Mouse (Mus musculus): Measurements from ENCODE around the gene Gdpd5. TPM values are rescaled to one million over a fixed set of nuclear protein-coding genes. Genes with fewer than 3 reads are reported as not detected.
A peak's percentile ranks its signal among the peaks of the same experiment; 100 is the strongest.

Gene Gdpd5
- polyA plus RNA-seq, 1 experiment from 2014 or later = 43.8 TPM

GRCm38 (mm10) chr7:99434672-99435250 is 53.5 kb downstream of the Gdpd5 start:
- Histone ChIP-seq H3K36me3 (0 out of 2 replicates have a peak, but pooled peaks cover 8% of the 10 kb centered on the region), H3K4me3 (no peak overlapping the region), H3K9me3 (replicated peaks) (no peaks in the 10 kb centered on the region), H3K27ac (no peak overlapping the region), H3K4me2 (replicated peaks) (no peak overlapping the region), H3K27me3 (no peaks in the 10 kb centered on the region), H3K4me1 (peaks cover 34% of the 10 kb centered on the region), H3K9ac (no peak overlapping the region)
- WGBS = 48% methylated on average over 12 of the region's 12 CpGs
- ATAC-seq (ENCODE audit: low FRiP score) = no peak

- H3K9me3 ChIP-seq (replicated peaks) = no peaks in the 10 kb centered on the region
- no peak overlapping the region for H3K4me2 ChIP-seq (replicated peaks)
- no peak overlapping the region for H3K9ac ChIP-seq
- no peak for ATAC-seq (ENCODE audit: low FRiP score)
- H3K27ac ChIP-seq = peak overlapping the region; percentile 41; the same call in 1 of the 2 replicates
- H3K4me1 ChIP-seq = peaks cover 41% of the 10 kb centered on the region
- no peak overlapping the region for H3K4me3 ChIP-seq
- 0 out of 2 replicates have a peak, but pooled peaks cover 8% of the 10 kb centered on the region for H3K36me3 ChIP-seq
- 2% methylated on average over 4 of the region's 4 CpGs for WGBS
- no peaks in the 10 kb centered on the region for H3K27me3 ChIP-seq
Measured at GRCm38 (mm10) chr7:99436530-99436929, 55.3 kb downstream of the Gdpd5 start.

- Histone ChIP-seq H3K4me3 (no peak overlapping the region), H3K27me3 (no peaks in the 10 kb centered on the region), H3K9me3 (replicated peaks) (no peaks in the 10 kb centered on the region), H3K4me2 (replicated peaks) (no peak overlapping the region), H3K9ac (no peak overlapping the region), H3K27ac (no peak overlapping the region), H3K36me3 (0 out of 2 replicates have a peak, but pooled peaks cover 8% of the 10 kb centered on the region), H3K4me1 (peaks cover 41% of the 10 kb centered on the region)
- WGBS = 72% methylated on average over 10 of the region's 10 CpGs
- ATAC-seq (ENCODE audit: low FRiP score) = no peak
Measured at GRCm38 (mm10) chr7:99438881-99439280, 57.7 kb downstream of the Gdpd5 start.

GRCm38 (mm10) chr7:99441534-99442072 is 60.4 kb downstream of the Gdpd5 start:
- H3K9me3 ChIP-seq (replicated peaks) = no peaks in the 10 kb centered on the region
- 10% methylated on average over 6 of the region's 6 CpGs for WGBS
- no peak overlapping the region for H3K4me3 ChIP-seq
- H3K4me2 ChIP-seq (replicated peaks) = no peak overlapping the region
- no peak overlapping the region for H3K9ac ChIP-seq
- H3K27me3 ChIP-seq = no peaks in the 10 kb centered on the region
- H3K27ac ChIP-seq = peak overlapping the region; percentile 58; the same call in 1 of the 2 replicates
- 0 out of 2 replicates have a peak, but pooled peaks cover 12% of the 10 kb centered on the region for H3K36me3 ChIP-seq
- H3K4me1 ChIP-seq = peaks cover 34% of the 10 kb centered on the region
- ATAC-seq (ENCODE audit: low FRiP score) = no peak

- Histone ChIP-seq H3K9me3 (replicated peaks) (no peaks in the 10 kb centered on the region), H3K4me2 (replicated peaks) (no peak overlapping the region), H3K4me3 (no peak overlapping the region), H3K4me1 (peaks cover 38% of the 10 kb centered on the region), H3K27ac (no peak overlapping the region), H3K27me3 (no peaks in the 10 kb centered on the region), H3K9ac (no peak overlapping the region), H3K36me3 (peaks cover 13% of the 10 kb centered on the region; the same call in 1 of the 2 replicates)
- ATAC-seq (ENCODE audit: low FRiP score) = no peak
- 42% methylated on average over 5 of the region's 5 CpGs for WGBS
Measured at GRCm38 (mm10) chr7:99443164-99443563, 62.0 kb downstream of the Gdpd5 start.

- H3K4me1 ChIP-seq = peaks cover 47% of the 10 kb centered on the region
Measured at GRCm38 (mm10) chr7:99444012-99444411, 62.8 kb downstream of the Gdpd5 start.

GRCm38 (mm10) chr7:99445833-99446232 is 64.6 kb downstream of the Gdpd5 start:
- H3K4me1 ChIP-seq = peaks cover 62% of the 10 kb centered on the region
- no peak overlapping the region for H3K9ac ChIP-seq

More at GRCm38 (mm10) chr7:99444012-99444411, 62.8 kb downstream of the Gdpd5 start:
- Histone ChIP-seq H3K27ac (no peak overlapping the region), H3K36me3 (peaks cover 15% of the 10 kb centered on the region; the same call in 1 of the 2 replicates), H3K4me2 (replicated peaks) (no peak overlapping the region), H3K27me3 (no peaks in the 10 kb centered on the region), H3K4me3 (no peak overlapping the region), H3K9me3 (replicated peaks) (no peaks in the 10 kb centered on the region), H3K9ac (no peak overlapping the region)
- ATAC-seq (ENCODE audit: low FRiP score) = no peak
- 68% methylated on average over 6 of the region's 6 CpGs for WGBS

GRCm38 (mm10) chr7:99447323-99447722 is 66.1 kb downstream of the Gdpd5 start:
- Histone ChIP-seq H3K4me2 (replicated peaks) (no peak overlapping the region), H3K4me1 (peaks cover 49% of the 10 kb centered on the region), H3K9me3 (replicated peaks) (no peaks in the 10 kb centered on the region), H3K36me3 (peaks cover 8% of the 10 kb centered on the region; the same call in 1 of the 2 replicates), H3K9ac (no peak overlapping the region), H3K4me3 (no peak overlapping the region), H3K27ac (0 out of 2 replicates have a peak overlapping the region, but pooled peaks have one; percentile 12), H3K27me3 (no peaks in the 10 kb centered on the region)
- no peak for ATAC-seq (ENCODE audit: low FRiP score)
- WGBS = 48% methylated on average over 5 of the region's 5 CpGs

More at GRCm38 (mm10) chr7:99445833-99446232, 64.6 kb downstream of the Gdpd5 start:
- Histone ChIP-seq H3K36me3 (peaks cover 8% of the 10 kb centered on the region; the same call in 1 of the 2 replicates), H3K9me3 (replicated peaks) (no peaks in the 10 kb centered on the region), H3K4me3 (no peak overlapping the region), H3K4me2 (replicated peaks) (no peak overlapping the region), H3K27me3 (no peaks in the 10 kb centered on the region), H3K27ac (peak overlapping the region; percentile 12; the same call in 1 of the 2 replicates)
- no peak for ATAC-seq (ENCODE audit: low FRiP score)
- 77% methylated on average over 2 of the region's 2 CpGs for WGBS

GRCm38 (mm10) chr7:99448619-99449018 is 67.4 kb downstream of the Gdpd5 start:
- Histone ChIP-seq H3K36me3 (peaks cover 10% of the 10 kb centered on the region; the same call in 1 of the 2 replicates), H3K4me1 (peaks cover 40% of the 10 kb centered on the region), H3K27ac (peak overlapping the region; percentile 76), H3K4me3 (no peak overlapping the region), H3K4me2 (replicated peaks) (no peak overlapping the region), H3K9me3 (replicated peaks) (no peaks in the 10 kb centered on the region), H3K27me3 (no peaks in the 10 kb centered on the region), H3K9ac (0 out of 2 replicates have a peak overlapping the region, but pooled peaks have one; percentile 27)
- ATAC-seq (ENCODE audit: low FRiP score) = no peak
- 70% methylated on average over 5 of the region's 5 CpGs for WGBS

- H3K27me3 ChIP-seq = no peaks in the 10 kb centered on the region
- peaks cover 15% of the 10 kb centered on the region; the same call in 1 of the 2 replicates for H3K36me3 ChIP-seq
- ATAC-seq (ENCODE audit: low FRiP score) = no peak
- H3K9ac ChIP-seq = 0 out of 2 replicates have a peak overlapping the region, but pooled peaks have one; percentile 32
- no peak overlapping the region for H3K4me2 ChIP-seq (replicated peaks)
- WGBS = 57% methylated on average over 8 of the region's 8 CpGs
- peak overlapping the region; percentile 76 for H3K27ac ChIP-seq
- H3K4me1 ChIP-seq = peaks cover 40% of the 10 kb centered on the region
- no peaks in the 10 kb centered on the region for H3K9me3 ChIP-seq (replicated peaks)
- no peak overlapping the region for H3K4me3 ChIP-seq
Measured at GRCm38 (mm10) chr7:99449063-99449462, 67.8 kb downstream of the Gdpd5 start.

GRCm38 (mm10) chr7:99449751-99450150 is 68.5 kb downstream of the Gdpd5 start:
- peak; percentile 14; the same call in 1 of the 2 replicates for ATAC-seq (ENCODE audit: low FRiP score)
- no peak overlapping the region for H3K4me3 ChIP-seq
- H3K9ac ChIP-seq = no peak overlapping the region
- peak overlapping the region; percentile 76 for H3K27ac ChIP-seq
- no peaks in the 10 kb centered on the region for H3K9me3 ChIP-seq (replicated peaks)
- no peaks in the 10 kb centered on the region for H3K27me3 ChIP-seq
- H3K4me2 ChIP-seq (replicated peaks) = no peak overlapping the region
- H3K4me1 ChIP-seq = peaks cover 40% of the 10 kb centered on the region
- peaks cover 17% of the 10 kb centered on the region; the same call in 1 of the 2 replicates for H3K36me3 ChIP-seq
- WGBS = 21% methylated on average over 3 of the region's 3 CpGs

- Histone ChIP-seq H3K9me3 (replicated peaks) (no peaks in the 10 kb centered on the region), H3K4me2 (replicated peaks) (no peak overlapping the region), H3K4me1 (peaks cover 37% of the 10 kb centered on the region), H3K27me3 (no peaks in the 10 kb centered on the region), H3K27ac (no peak overlapping the region), H3K9ac (no peak overlapping the region), H3K36me3 (peaks cover 17% of the 10 kb centered on the region; the same call in 1 of the 2 replicates), H3K4me3 (no peak overlapping the region)
- peak; percentile 30 for ATAC-seq (ENCODE audit: low FRiP score)
- 2% methylated on average over 3 of the region's 3 CpGs for WGBS
Measured at GRCm38 (mm10) chr7:99450703-99451102, 69.5 kb downstream of the Gdpd5 start.
